Mouse (Mus musculus): ENCODE results near the gene Dab2ip.

GRCm38 (mm10) chr2:35546462-35546861, 11.6 kb upstream of the Dab2ip start:
- TF ChIP-seq CTCF (IDR thresholded peaks at IDR 0.05): no peak
- no peak for TF ChIP-seq POLR2A (IDR thresholded peaks at IDR 0.05; ENCODE audit: insufficient read depth, low read depth, low read length)
- no peak for TF ChIP-seq EP300 (IDR thresholded peaks at IDR 0.05; ENCODE audit: insufficient read depth, low read depth, low read length)
